Mouse (Mus musculus): Measurements from ENCODE around the gene 4930519G04Rik. TPM values are rescaled to one million over a fixed set of nuclear protein-coding genes. Genes with fewer than 3 reads are reported as not detected.
A peak's percentile ranks its signal among the peaks of the same experiment; 100 is the strongest.
"Not testable (repeated sequence)": the region's sequence is repeated elsewhere in the genome, so short reads cannot be mapped to it uniquely, and the experiment has no call there.

4930519G04Rik gene
- not detected for total RNA-seq (2021)
- polyA plus RNA-seq (2012; rRNA removed), result not detected in 2 replicates
- long read RNA-seq, result 0 reads

DNA sequence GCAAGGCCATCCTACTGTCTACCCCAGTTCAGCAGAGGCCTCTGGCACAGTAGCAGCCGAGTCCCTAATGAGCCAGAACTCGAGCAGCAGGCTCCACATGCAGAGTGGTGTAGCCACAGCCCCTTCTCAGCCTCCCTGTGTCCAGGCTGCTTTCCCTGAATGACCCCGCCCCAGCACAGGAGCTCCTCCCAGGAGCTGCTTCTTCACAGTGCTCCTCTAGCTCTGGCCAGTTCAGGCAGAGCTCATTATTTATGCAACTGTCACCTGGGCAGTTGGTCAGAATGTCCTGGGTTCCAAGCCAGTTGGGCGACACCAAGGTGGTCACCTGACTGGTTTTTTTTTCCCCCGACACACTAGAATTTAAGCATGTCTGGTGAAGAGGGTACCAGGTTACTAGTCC, at the start of gene 4930519G04Rik:
4930519G04Rik (plus strand) TSS at position 301 of the 400 bp plus-strand sequence.
- DNase-seq, result not testable (repeated sequence)

DNA sequence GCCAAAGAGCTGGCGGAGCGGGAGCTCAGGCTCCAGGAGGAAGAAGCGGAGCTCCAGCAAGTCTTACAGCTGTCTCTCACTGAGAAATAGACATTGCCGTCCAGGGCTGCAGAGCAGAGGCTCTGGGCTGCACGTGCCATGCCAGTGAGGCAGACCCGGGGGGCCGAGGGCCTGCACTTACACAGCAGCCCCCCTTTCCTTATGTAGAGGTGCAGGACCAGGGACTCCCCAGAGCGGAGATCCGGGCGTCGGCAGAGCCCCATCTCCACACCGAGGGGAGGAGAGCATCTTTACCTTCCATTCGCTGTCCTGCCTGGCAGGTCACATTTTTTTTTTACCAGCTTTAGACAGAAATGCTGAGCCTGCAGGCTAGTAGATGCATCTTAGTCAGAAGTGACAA, 49.1 kb upstream of the 4930519G04Rik start:
- DNase-seq, result no peak

DNA sequence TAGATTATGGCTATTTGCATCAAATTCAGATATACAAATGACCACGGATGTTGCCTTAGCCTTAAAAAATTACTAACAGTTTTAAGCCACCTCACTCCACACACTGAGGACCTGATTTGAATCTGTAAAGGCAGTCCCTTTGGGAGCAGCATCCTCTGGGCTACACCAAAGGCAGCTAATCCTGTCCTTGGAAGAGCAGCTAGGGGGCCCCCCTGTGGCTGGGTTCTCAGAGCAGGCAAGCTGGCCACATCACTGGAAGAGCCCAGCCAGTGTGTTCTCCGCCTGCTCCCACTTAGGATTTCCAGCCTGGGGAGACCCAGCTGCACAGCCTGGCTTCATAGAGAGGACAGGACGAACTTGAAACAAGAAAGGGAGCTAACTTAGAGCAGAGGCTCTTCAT, 48.5 kb upstream of the 4930519G04Rik start:
- DNase-seq, result peak; percentile 69

DNA sequence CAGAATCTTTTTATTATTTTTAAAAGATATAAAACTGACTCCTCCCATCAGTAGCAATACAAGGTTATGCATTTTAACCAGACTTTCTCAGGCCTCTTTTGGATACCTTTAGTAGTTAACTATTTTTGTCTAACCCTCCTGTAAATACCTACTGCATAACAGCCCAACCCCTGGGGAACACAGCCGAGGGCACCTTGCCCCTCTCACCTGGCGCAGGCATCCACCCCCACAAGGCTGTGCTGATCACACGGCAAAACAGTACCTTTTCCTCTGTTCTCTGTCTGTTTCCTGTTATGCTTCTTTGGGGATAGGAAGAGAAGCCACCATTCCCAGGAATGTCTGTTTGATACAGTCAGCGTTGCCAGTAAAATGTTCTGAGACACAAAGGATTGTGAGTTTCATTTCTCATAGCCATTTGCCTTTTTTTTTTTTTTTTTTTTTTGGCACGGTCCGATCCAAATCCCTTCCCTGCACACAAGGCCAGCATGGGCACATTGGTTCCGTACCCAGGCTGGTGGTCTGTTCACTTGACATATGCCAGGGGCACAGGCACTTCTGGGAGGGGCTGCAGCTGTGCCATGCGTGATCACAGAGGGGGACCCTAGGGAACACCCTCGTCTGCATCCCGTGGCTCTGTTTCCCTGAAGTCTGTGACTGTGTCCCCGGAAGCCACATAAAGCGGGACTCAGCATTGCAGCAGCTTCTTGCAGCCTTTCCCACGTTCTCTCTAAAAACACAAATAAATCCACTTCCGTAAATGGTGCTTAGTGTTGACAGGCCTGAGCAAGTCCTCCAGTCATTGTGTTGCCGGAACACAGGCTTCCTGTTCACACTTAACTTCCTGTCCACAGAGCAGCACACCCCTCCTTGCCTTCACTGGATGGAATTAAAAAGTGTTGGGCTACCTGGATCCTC, 47.8 kb upstream of the 4930519G04Rik start:
- DNase-seq, result no peak

DNA sequence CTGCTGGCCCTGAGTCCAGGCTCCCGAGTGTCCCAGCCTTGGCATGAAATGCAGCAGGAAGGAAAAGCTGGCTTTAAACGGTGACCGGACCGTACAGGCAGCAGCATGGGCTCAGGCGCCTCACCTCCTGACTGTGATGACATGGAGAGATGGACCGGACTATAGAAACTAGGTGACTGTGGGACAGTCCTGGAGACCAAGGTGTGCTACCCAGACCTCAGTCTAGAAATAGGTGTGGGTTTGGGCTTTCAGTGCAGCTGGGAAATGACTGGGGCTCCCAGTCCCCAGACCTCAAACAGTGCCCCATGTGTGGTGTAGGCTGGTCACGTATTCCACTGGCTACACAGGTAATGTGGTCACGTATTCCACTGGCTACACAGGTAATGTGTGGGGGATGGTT, 46.8 kb upstream of the 4930519G04Rik start:
- no peak for DNase-seq

DNA sequence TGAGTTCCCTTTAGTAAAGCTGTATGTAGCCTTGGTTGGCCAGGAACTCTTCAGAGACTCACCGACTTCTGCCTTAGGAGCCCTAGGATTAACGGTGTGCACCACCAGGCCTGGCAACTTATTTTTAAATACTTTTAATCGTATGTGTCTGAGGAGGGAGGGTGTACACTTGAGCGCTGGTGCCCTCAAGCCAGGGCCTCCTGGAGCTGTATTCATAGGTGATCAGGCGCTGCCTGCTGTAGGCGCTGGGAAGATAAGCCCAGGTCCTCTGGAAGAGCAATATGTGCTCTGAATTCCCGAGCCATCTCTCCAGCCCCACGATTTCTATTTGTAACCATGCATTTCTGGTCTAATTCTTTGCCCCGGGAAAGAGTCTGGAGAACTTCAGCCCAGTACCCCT, 46.4 kb upstream of the 4930519G04Rik start:
- DNase-seq, result no peak

DNA sequence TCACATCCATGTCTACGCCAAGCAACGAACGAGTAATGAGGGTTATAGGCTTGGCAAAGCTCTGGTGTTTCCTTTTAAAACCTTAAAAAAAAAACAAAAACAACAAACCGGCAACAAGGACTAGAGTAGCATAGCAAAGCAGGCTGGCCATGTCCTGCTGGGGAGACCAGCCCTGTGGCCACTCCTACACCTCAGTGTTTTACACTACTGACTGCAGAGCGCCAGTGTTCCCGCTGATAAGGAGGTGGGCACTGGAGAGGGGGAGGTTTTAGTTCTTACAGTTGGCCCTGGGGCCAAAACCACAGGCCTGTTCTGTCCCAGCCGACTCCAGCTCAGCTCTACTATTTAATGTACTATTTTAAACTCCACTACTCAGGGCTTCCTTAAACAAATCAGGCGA, 46.0 kb upstream of the 4930519G04Rik start:
- no peak for DNase-seq

DNA sequence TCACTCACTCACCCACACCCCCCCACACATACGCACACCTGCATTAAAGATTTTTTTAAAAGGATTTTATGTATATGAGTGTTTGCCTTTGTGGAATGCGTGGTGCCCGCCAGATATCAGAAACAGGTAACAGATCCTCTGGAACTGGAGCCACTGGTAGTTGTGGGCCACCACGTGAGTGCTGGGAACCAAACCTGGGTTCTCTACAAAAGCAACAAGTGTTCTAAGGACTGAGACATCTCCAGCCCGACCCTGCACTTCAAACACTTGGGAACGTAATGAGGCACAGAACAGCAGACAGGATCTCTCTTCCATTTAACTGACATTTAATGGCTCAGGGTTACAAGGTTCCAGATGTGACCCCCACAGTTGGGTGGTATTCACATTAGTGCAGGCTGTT, 45.6 kb upstream of the 4930519G04Rik start:
- no peak for DNase-seq

DNA sequence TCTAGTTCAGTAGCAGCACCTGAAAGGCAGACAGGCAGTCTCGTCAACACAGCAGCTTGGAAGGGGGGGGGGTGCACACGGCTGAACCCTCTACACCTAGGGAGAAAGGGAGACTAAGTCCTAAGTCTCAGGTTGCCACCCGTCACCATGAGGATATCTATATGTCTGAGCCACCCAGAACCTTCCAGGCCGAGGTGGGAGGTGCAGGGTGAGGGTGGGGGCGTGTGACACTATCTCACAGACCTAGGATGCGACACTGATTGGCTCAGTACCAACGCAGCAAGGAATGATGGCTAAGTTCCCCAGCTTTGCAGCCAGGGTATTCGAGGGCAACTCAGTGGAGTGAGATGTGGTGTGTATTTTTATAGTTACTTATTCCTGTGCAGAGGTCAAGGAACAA, 45.1 kb upstream of the 4930519G04Rik start:
- DNase-seq, result no peak

DNA sequence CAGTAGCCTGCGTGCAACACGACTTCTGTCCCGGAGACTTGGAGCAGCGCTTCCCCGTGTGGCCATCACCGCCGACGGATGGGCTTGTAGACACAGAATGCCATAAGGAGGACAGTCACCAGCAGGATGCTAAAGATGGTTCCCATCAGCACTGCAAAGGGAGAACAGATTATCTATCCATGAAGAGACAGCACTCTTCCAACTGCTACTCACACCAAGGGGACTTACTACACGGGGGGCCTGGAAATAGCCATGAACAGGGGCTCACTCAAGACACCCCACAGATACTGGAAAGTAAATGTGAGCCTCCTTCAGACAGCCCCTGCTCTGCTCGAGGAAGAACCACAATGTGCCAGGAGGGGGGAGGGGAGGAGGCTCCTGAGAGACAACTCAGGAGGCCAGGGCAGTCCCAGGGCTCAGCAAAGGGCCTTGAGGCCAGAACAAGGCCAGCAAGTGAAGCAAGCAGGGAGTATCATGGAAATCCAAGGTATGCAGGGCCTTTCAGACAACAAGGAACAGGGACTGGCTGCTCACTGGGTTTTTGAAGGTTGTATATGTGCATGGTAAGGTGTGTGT, 44.2 kb upstream of the 4930519G04Rik start:
- peak; percentile 77 for DNase-seq

DNA sequence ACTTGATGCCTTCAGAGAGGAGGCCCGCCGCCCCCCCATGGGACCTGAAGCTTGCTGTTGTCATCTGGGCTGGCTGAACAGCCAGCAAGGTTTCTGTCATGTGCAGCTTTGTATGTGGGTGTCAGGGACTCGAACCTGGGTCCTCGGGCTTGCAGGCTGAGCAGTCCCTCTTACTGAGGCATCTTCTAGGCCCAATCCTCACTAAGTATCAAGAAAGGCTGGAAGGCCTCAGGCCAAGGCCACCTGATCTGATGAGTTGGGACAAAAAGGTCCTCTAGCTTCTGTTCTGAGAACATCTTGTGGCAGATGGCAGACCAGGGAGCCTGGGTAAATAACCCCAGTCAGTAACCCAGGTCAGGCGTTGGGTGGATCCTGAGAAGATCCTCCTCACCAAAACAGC, 43.6 kb upstream of the 4930519G04Rik start:
- no peak for DNase-seq

DNA sequence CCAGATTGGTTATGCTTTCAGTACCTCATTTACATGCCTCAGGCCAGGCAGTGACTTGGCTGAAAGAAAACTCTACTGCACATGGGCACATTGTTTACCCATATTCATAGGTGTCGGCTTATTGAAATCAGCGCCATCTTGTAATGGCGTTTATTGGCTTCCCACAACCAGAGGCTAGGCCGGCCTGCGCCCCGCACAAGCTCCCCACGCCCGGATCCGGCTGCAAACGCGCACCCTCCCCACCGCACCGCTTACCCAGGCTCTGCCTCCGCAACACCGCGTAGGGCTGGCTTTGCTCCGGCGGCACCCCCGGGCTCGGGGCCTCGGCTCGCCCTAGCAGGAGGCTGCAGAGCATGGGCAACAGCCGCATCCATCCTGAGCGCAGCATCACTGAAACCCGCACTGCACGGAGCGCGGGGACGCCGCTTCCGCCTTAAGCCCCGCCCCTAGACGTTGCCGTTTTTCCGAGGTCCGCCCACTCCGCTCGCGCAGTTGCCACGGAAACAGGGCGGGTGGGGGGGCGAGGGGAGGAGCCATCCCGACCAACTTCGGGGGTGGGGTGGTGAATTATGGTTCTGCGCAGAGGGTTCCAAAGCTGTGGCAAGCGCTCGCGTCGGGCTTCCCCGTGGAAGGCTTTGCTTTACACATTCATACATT, 39.8 kb upstream of the 4930519G04Rik start:
- peak; percentile 91 for DNase-seq

DNA sequence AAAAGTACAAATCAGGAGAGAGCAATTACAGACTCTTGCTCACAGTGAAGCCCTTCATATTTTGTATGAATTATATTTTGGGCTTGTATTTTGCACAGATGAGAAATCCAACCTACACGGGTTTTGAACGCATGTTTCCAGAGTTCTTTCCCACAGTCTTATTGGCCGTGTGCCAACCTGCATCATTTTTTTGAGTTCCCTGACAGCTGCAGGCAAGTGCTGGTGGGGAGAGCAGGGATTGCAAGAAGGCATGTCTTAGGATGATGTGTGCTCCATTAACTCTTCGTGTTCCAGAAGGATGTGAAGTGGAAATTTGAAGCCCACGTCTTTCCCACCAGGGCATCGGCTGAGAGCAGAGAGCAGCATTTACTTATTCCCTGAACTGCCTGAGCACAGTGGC, 36.9 kb upstream of the 4930519G04Rik start:
- no peak for DNase-seq

DNA sequence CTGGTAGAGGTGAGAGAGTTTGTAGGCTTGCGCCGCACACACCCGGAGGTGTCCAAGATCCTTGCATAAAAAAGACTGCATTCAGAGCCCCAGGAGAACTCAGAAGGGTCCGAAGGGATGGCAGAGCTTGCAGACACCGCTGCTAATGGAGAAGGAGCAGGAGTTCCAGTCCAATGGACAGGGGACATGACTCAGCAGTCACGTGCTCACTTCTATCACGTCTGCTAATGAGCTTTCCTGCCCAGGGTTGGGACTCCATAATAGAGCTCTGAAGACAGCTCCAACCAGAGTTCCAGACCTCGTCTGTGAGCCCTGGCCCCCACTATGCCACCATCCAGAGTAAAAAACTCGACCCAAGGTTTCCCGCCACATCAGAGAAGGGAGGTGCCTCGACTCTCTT, 35.3 kb upstream of the 4930519G04Rik start:
- no peak for DNase-seq

DNA sequence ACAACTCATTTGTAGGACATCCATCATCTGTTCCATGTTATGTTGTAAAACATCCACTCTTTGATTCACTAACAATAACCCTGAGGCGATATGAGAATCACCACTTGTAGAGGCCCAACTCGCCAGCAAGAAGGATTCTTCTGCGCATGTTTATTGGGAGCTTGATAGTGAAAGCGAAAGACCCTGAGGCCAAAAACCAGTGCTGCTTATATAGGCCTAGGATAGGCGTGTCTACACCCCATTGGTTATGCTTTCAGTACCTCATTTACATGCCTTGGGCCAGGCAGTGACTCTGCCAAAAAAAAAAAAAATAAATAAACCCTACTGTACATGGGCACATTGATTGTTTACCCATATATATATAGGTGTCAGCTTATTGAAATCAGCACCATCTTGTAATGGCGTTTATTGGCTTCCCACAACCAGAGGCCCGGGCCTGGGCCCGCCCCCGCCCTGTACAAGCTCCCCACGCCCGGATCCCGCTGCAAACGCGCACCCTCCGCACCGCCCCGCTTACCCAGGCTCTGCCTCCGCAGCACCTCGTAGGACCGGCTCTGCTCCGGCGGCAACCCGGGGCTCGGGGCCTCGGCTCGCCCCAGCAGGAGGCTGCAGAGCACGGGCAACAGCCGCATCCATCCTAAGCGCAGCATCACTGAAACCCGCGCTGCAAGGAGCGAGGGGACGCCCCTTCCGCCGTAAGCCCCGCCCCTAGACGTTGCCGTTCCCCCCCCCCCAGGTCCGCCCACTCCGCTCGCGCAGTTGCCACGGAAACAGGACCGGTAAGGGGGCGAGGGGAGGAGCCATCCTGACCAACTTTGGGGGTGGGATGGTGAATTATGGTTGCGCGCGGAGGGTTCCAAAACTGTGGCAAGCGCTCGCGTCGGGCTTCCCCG, 30.4 kb upstream of the 4930519G04Rik start, which contains the start of gene 1500011B03Rik:
1500011B03Rik (minus strand) TSS at position 673 of the 893 bp plus-strand sequence.
- DNase-seq, result peak; percentile 77

DNA sequence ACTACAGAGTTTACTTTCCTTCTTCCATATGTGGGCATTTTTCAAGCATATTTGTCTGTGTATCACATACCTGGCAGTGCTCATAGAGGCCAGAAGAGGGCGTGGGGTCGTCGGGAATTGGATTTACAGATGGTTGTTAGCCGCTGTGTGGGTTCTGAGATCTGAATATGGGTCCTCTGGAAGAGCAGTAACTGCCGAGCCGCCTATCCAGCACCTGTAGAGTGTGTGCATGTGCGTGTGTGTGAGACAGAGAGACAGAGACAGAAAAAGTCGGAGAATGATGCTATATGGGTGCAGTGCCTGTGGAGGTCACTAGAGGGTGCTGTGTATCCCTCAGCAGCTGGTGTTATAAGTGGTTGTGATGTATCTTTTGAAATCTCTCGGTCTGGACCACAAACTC, 29.3 kb upstream of the 4930519G04Rik start:
- peak; percentile 34 for DNase-seq

DNA sequence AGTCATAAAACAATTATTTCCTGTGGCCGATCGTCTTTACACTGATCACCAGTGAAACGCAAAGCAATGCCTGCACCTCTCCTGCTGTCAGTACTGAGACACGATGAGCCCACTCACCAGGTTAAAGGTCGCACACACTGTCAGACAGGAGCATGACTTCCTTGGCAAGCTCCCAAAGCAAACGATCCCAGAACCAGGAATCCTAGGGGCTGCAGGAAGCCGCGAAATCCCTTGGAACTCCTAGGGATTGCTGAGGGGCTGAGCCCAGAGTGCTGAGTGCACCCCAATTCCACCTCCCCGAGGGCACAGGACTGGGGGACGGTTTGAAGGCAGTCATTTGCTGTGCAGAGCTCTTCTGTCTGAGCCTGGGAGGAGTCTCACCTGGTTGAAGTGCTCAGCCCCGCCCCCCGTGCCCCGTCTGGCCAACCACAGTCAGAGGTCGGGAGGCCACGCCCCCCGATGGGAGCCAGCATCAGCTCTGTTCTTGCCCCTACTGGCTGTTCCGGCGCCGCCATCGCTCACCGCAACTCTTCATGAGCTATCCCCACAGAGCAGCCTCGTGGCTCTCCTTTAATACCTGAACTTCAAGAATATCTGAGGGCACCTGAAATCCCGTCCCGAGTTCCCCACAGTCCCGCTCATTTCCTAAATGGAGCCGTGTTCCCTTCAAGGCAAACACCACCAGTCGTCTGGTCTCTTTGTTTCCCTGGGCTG, 27.3 kb upstream of the 4930519G04Rik start:
- peak; percentile 67 for DNase-seq

DNA sequence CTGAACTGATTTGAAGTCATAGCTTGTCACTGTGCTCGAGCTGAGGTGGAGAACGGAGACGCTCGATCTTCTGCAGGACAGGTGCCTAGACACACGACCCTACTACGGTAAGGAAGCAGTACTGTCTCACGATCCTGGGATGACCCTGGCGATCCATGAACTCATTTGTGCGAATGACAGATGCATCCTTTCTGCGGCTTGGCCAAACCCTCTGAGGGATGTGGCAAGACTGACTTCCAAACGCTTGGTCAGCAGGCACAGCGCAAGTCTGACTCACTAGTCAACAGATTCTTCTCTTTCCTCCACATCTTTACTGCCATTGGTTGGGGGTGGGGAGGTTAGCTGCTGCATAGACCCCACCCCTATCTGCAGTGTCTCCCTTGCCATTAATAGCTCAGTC, 26.0 kb upstream of the 4930519G04Rik start:
- DNase-seq, result peak; percentile 52

DNA sequence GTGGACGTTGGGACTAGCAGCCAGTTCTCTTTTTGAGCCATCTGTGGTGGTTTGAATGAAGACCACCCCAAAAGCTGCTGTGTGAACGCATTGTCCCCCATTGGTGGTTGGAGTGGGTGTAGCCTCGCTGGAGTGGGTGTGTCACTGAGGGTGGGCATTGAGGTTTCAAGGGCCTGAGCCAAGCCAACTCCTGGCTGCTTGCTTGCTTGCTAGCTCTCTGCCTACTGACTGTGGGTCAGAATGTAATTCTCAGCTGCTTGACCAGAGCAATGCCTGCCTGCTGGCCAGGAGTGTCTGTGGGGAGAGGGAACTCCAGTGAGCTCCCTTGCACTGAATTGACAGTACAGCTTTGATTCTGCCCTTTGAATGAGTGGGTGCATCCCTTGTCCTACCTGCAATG, 23.7 kb upstream of the 4930519G04Rik start:
- no peak for DNase-seq

DNA sequence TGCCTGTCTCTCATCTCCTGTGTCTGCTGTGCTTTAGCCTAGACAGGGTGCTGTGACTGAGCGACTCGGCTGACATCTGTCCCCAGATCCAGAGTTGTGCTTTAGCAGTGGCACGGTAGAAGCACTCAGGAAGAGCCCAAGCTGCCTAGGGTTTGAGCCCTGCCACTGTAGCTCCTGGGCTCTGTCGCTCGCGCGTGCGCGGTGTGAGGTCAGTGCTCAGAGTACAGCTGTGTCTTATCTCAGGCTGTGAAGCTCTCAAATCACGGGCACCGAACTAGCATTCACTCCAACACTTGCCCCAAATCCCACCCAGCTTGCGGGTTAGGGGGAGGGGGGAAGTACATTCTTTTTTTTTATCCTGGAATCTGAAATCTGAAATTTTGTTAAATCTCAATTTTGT, 16.6 kb upstream of the 4930519G04Rik start:
- DNase-seq, result no peak

DNA sequence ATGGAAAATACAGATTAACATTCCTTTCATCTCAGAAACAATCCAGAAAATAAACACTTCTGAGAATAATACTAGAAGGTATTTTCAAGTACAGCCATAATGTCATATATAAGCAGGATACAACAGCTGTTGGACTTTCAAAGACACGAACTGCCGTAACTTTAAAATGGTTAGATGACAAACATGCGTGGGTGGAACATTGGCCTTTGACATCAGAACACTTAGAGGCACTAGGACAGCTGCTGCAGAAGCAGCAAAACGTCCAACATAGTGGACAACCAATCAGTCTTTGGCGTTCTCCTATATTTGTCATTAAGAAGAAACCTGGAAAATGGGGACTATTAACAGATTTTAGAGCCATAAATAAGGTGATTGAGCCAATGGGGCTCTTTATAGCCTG, 13.0 kb upstream of the 4930519G04Rik start:
- DNase-seq, result not testable (repeated sequence)
